8 mouse cellular contexts compared by ENCODE assay signal in genomic region chr4:120277255-120277928, GRCm38 (mm10). TPM values are rescaled to one million over a fixed set of nuclear protein-coding genes. Genes with fewer than 3 reads are reported as not detected.
DNase-seq lines count a peak whose midpoint lies in the region; ATAC-seq and TF ChIP-seq lines count a peak whose summit lies in the region.
"Had no signal": no experiment of that assay in that cellular context is flagged by ENCODE, and none has a peak within 500 bp of the region (broad histone marks: within the 10 kb centered on the region; RNA-seq: fewer than 3 reads in every experiment).

No protein-coding gene starts in this region.

- no peak for ATAC-seq in G1E (ENCODE audit: extremely low read depth, insufficient number of reproducible peaks, low FRiP score, poor library complexity, severe bottlenecking)
- ATAC-seq in kidney, embryonic 16.5 days (ENCODE audit: low FRiP score, low TSS enrichment) = peak; percentile 88
- peak; percentile 48; the same call in 1 of the 2 replicates for ATAC-seq in midbrain, embryonic 15.5 days (replicated peaks)

- H3K9ac ChIP-seq in kidney, embryonic 16.5 days (replicated peaks; ENCODE audit: low read length) = no peak overlapping the region
- no peak overlapping the region for H3K9ac ChIP-seq in midbrain, embryonic 15.5 days
- H3K9ac ChIP-seq: limb, embryonic 12.5 days had no signal

- DNase-seq in 3134 (ENCODE audit: extremely low read depth, insufficient read length, low spot score) (peak; percentile 80), G1E (ENCODE audit: low spot score) (no peak)
- peak; percentile 77 to 85 for DNase-seq in gastrocnemius, postnatal 36 days
- no peak for DNase-seq in spleen, postnatal 10 days (ENCODE audit: low spot score in 2 of 2)
- no peak for DNase-seq in layer of hippocampus, adult 9-10 months (ENCODE audit: low spot score)

- no peak overlapping the region; the same call in 1 of the 2 replicates for H3K27ac ChIP-seq in kidney, embryonic 16.5 days (ENCODE audit: low read length)
- H3K27ac ChIP-seq in midbrain, embryonic 15.5 days = 0 out of 2 replicates have a peak overlapping the region, but pooled peaks have one; percentile 2
- H3K27ac ChIP-seq: limb, embryonic 12.5 days had no signal

- peaks cover 92% of the 10 kb centered on the region for H3K9me3 ChIP-seq in G1E (replicated peaks)
- H3K9me3 ChIP-seq in kidney, embryonic 16.5 days (ENCODE audit: low read length) = no peaks in the 10 kb centered on the region
- no peaks in the 10 kb centered on the region for H3K9me3 ChIP-seq in midbrain, embryonic 15.5 days
- H3K9me3 ChIP-seq: limb, embryonic 12.5 days had no signal

- 22% methylated on average over 4 of the region's 4 CpGs for WGBS in kidney, embryonic 16.5 days
- WGBS in midbrain, embryonic 15.5 days = 25% methylated on average over 4 of the region's 4 CpGs

- no peaks in the 10 kb centered on the region for H3K4me1 ChIP-seq in G1E (ENCODE audit: insufficient read depth, low read depth, low read length)
- peaks cover 26% of the 10 kb centered on the region for H3K4me1 ChIP-seq in kidney, embryonic 16.5 days (ENCODE audit: insufficient read depth, low read length)
- peaks cover 47% of the 10 kb centered on the region for H3K4me1 ChIP-seq in midbrain, embryonic 15.5 days

- intact Hi-C loops in gastrocnemius, postnatal 36 days (cut with DNase I) = loop anchor here (2.0 kb wide), 1 partner anchor 29 kb away; no protein-coding TSS in a partner anchor

- H3K4me3 ChIP-seq in G1E (ENCODE audit: low read depth, low read length) = peak overlapping the region; percentile 11; the same call in 1 of the 2 replicates
- no peak overlapping the region for H3K4me3 ChIP-seq in kidney, embryonic 16.5 days (ENCODE audit: low read length)
- no peak overlapping the region for H3K4me3 ChIP-seq in midbrain, embryonic 15.5 days
- H3K4me3 ChIP-seq: limb, embryonic 12.5 days had no signal

- no peaks in the 10 kb centered on the region for H3K27me3 ChIP-seq in G1E (ENCODE audit: insufficient read depth, low read length)
- peaks cover 55% of the 10 kb centered on the region for H3K27me3 ChIP-seq in kidney, embryonic 16.5 days (ENCODE audit: insufficient read depth, low read length)
- no peaks in the 10 kb centered on the region for H3K27me3 ChIP-seq in midbrain, embryonic 15.5 days (replicated peaks)

- no peak for TF ChIP-seq CTCF in G1E (IDR thresholded peaks at IDR 0.05; ENCODE audit: low read depth, low read length)

- no peak overlapping the region for H3K4me2 ChIP-seq in kidney, embryonic 16.5 days (replicated peaks; ENCODE audit: low read depth, low read length)
- H3K4me2 ChIP-seq in midbrain, embryonic 15.5 days = no peak overlapping the region
- H3K4me2 ChIP-seq: limb, embryonic 12.5 days had no signal

- no peaks in the 10 kb centered on the region for H3K36me3 ChIP-seq in G1E (replicated peaks)
- H3K36me3 ChIP-seq in kidney, embryonic 16.5 days (ENCODE audit: insufficient read depth, low read length) = no peaks in the 10 kb centered on the region
- H3K36me3 ChIP-seq in midbrain, embryonic 15.5 days (replicated peaks) = no peaks in the 10 kb centered on the region
- H3K36me3 ChIP-seq: limb, embryonic 12.5 days had no signal

RNA-seq across cellular contexts. Expression of gene Foxo6, which starts 9.8 kb away (rescaled TPM):
- total RNA-seq in G1E (2014; fragmentation: Nextera tagmentation) (not detected in 2 replicates), G1E (2017) (not detected in 2 replicates)
- polyA plus RNA-seq in G1E (2012) = not detected in 2 replicates
- 1 to 10 TPM; 6.4 to 8.2 TPM for total RNA-seq in gastrocnemius, postnatal 36 days (2021)
- polyA plus RNA-seq in kidney, embryonic 16.5 days (2015; fragmentation: Nextera tagmentation; extraction: Ambion mirVana) = 0.10 and 0.15 TPM in 2 replicates
- polyA plus RNA-seq in midbrain, embryonic 15.5 days (2015; fragmentation: Nextera tagmentation; extraction: Ambion mirVana) = 1.2 and 1.3 TPM in 2 replicates

Comparison
In these comparisons a context has a peak if more than half of its experiments do, and no peak if none do; other contexts are left out.
1. DNase-seq: peak in 3134 (single experiment) and gastrocnemius, postnatal 36 days (2 of 2); none in G1E (single experiment), spleen, postnatal 10 days (0 of 2) and layer of hippocampus, adult 9-10 months (single experiment).